Mouse (Mus musculus): Measurements from ENCODE around the gene Ptpn4. TPM values are rescaled to one million over a fixed set of nuclear protein-coding genes. Genes with fewer than 3 reads are reported as not detected.

Gene Ptpn4
- polyA plus RNA-seq, 1 experiment from 2014 or later, result 7.7 TPM

DNA sequence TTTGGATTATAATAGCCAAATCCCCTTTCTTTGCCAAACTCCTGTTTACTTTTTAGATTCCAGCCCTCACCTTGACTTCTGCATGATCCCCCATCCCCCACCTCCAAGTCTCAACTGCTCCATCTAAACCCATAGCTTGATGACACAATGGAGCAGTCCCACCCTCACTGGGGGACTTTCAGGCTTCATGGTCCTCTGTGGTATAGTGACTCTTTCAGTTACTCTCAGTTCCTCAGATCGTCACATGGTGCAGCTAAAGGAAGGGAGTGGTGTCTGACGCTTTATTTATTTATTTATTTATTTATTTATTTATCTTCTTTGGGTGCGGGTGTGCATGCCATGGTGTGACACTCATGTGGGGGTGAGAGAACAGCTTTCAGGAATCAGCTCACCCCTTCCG, 14.9 kb upstream of the Ptpn4 start:
- Histone ChIP-seq H3K4me3 (replicated peaks) (no peak overlapping the region), H3K4me1 (no peaks in the 10 kb centered on the region), H3K36me3 (no peaks in the 10 kb centered on the region), H3K9me3 (replicated peaks) (no peaks in the 10 kb centered on the region), H3K27ac (replicated peaks) (no peak overlapping the region), H3K27me3 (replicated peaks) (no peaks in the 10 kb centered on the region), H3K4me2 (no peak overlapping the region), H3K9ac (replicated peaks) (no peak overlapping the region)
- WGBS, result 93% methylated on average over 4 of the region's 4 CpGs
- ATAC-seq (ENCODE audit: low FRiP score), result no peak

DNA sequence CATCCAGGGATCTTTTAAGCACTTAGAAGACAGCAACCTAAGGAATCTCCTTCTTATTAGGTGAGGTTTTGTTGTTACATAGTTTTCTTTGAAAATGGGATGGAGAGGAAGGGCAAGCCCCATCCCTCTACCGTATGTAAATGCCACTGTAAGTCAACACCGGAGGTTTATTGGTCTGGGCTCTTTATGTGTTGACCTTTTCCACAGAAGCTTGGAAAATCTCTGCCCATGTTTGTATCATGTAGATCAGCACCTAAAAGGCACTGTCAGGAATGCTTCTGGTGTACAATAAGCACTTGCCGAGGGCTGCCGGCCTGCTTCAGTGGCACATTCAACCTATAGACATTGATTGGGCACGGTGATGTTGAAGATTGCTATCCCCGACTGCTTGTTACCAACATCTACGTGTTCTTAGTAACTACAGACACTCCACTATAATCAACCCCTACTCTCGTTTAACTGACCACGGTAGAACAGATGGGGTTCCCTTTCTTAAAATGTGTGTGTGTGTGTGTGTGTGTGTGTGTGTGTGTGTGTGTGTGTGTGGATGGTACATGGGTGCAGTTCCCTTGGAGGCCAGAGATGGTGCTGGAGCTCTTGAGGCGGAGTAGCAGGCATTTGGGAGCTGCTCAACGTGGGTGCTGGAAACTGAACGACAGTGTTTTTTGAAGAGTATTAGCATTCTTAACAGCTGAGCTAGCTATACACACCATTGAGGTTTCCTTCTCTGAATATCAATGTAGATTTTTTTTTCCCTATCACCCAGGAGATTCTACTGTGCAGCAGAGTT, 11.9 kb upstream of the Ptpn4 start:
- 95% methylated on average over 12 of the region's 12 CpGs for WGBS

DNA sequence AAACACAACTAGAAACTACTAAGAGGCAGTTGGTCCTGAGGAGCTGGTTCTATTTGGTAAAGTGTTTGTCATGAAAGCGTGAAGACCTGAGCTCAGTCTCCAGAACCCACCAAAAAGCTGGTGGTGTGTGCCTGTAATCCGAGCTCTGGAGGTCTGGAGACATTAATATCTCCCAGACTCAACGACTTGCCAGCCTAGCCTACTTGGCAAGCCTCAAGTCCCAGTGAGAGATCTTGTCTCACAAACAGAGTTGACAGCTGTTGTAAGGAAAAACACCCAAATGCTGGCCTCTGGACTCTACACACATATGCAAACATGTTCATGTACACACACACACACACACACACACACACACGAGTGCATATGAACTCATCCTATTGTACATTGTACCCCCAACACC, 7.9 kb upstream of the Ptpn4 start:
- Histone ChIP-seq H3K27ac (replicated peaks) (no peak overlapping the region), H3K4me3 (replicated peaks) (no peak overlapping the region), H3K4me2 (no peak overlapping the region), H3K36me3 (no peaks in the 10 kb centered on the region), H3K9ac (replicated peaks) (no peak overlapping the region), H3K27me3 (replicated peaks) (no peaks in the 10 kb centered on the region), H3K9me3 (replicated peaks) (no peaks in the 10 kb centered on the region), H3K4me1 (no peaks in the 10 kb centered on the region)
- no peak for ATAC-seq (ENCODE audit: low FRiP score)
- WGBS, result 79% methylated on average over 4 of the region's 4 CpGs

More for the DNA sequence above, 11.9 kb upstream of the Ptpn4 start:
- Histone ChIP-seq H3K4me3 (replicated peaks) (no peak overlapping the region), H3K36me3 (no peaks in the 10 kb centered on the region), H3K27me3 (replicated peaks) (no peaks in the 10 kb centered on the region), H3K4me2 (no peak overlapping the region), H3K4me1 (no peaks in the 10 kb centered on the region), H3K9ac (replicated peaks) (no peak overlapping the region), H3K27ac (replicated peaks) (no peak overlapping the region), H3K9me3 (replicated peaks) (no peaks in the 10 kb centered on the region)
- no peak for ATAC-seq (ENCODE audit: low FRiP score)

DNA sequence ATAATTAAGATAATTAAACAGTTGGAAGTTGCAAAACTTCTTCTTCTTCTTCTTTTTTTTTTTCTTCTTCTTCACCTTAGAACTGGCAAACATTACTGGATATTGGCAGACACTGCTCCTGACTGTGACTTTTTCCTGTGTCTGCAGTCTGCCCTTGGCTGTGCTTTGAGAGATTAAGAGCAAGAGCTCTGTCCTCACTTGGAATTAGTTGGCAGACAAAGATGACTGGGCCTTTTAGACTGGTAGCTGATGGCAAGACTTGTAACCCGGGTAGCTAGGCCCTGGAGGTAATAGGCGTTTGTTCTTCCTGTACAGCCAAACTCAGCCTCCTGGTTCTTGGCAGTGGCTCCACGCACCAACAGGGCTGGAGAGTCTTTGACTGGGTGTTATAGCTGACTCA, 5.7 kb upstream of the Ptpn4 start:
- H3K27me3 ChIP-seq (replicated peaks), result no peaks in the 10 kb centered on the region

DNA sequence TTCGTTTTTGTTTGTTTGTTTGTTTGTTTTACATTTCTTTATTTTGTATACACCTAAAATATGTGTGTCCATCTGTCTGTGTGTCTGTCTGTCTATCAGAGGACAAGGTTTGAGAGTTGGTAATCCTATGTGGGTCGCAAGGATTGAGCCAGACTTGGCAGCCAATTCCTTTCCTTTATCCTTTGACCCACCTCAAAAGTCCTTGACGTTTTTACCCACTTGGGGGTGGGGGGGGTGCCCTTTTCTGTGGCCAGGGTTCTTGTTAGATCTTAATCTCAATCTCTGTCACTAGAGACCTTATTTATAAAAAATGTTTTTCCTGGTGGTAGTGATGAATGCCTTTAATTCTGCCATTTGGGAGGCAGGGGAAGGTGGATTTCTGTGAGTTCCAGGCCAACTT, 828 bp upstream of the Ptpn4 start:
- no peak for ATAC-seq (ENCODE audit: low FRiP score)
- no peak overlapping the region for H3K27ac ChIP-seq (replicated peaks)
- 44% methylated on average over 3 of the region's 3 CpGs for WGBS
- no peaks in the 10 kb centered on the region for H3K36me3 ChIP-seq
- peak overlapping the region; percentile 66; the same call in 1 of the 2 replicates for H3K4me2 ChIP-seq
- no peak overlapping the region for H3K9ac ChIP-seq (replicated peaks)
- H3K27me3 ChIP-seq (replicated peaks), result no peaks in the 10 kb centered on the region
- H3K4me3 ChIP-seq (replicated peaks), result no peak overlapping the region
- peaks cover 20% of the 10 kb centered on the region for H3K4me1 ChIP-seq
- no peaks in the 10 kb centered on the region for H3K9me3 ChIP-seq (replicated peaks)

More for the DNA sequence above, 5.7 kb upstream of the Ptpn4 start:
- Histone ChIP-seq H3K9me3 (replicated peaks) (no peaks in the 10 kb centered on the region), H3K27ac (replicated peaks) (no peak overlapping the region), H3K4me1 (no peaks in the 10 kb centered on the region), H3K36me3 (no peaks in the 10 kb centered on the region), H3K4me3 (replicated peaks) (no peak overlapping the region), H3K9ac (replicated peaks) (no peak overlapping the region), H3K4me2 (no peak overlapping the region)
- WGBS, result 86% methylated on average over 3 of the region's 3 CpGs
- ATAC-seq (ENCODE audit: low FRiP score), result no peak

DNA sequence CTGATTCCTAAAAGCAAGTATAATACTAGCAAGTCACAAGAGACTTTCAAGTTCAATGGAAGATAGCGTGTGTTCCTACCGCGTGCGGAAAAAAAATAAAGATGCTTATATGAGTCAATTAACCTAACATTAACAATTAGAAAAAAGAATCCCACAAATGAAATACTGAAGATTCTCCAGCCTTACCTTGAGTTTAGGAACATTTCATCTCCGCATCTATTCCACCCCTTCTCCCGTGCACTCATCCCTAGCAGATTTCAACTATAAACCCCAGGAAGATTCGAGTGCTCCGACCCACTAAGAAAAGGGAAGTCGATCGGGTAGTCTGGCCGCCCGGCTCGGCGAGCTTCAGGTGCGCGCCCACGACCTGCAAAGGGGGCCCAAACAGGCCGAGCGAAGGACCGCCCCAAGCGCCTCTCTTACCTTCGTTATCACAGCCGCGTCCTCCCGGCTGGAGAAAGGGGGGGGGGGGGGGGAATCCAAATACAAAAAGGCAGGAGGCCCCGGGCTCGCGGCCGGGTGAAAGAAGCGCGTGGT, 866 bp downstream of the Ptpn4 start:
- ATAC-seq (ENCODE audit: low FRiP score), result no peak; the same call in 1 of the 2 replicates
- Histone ChIP-seq H3K4me2 (peak overlapping the region; percentile 66), H3K27me3 (replicated peaks) (no peaks in the 10 kb centered on the region), H3K27ac (replicated peaks) (peak overlapping the region; percentile 96), H3K36me3 (no peaks in the 10 kb centered on the region), H3K9me3 (replicated peaks) (no peaks in the 10 kb centered on the region), H3K4me3 (replicated peaks) (peak overlapping the region; percentile 86), H3K9ac (replicated peaks) (peak overlapping the region; percentile 82), H3K4me1 (peaks cover 20% of the 10 kb centered on the region)
- WGBS, result under 1% methylated on average over 30 of the region's 31 CpGs

DNA sequence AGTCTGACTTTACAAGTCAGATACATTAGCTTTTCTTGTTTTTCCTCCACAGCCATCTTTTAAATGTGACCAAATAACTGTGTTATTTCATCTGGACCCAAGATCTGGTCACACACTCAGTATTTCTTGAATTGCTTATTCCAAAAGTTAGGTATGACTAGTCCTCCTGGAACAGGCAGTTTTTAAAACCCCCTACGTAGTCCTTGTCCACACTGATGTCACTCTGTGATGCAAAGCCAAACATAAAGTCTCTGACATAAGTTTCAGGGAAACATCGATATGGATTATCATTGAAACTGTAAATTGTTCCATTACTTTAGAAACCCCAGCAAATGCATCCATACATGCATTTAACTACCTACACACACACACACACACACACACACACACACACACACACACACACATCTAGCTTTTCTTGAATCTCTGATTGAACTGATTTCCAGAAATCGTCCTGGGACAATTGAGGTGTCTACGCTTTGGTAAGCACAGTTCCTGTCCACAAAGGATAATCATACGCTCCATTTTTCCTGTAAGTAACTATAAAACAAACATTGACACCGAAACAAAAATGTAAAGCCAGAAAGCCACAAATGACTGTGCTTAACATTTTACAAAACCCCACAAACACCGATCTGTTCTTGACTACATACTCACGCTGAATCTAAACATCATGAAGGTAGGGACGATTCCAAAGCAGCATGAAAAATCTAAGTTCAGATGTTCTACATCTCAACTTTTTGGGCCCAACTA, 1.5 kb downstream of the Ptpn4 start:
- H3K27ac ChIP-seq (replicated peaks), result peak overlapping the region; percentile 96
- peaks cover 20% of the 10 kb centered on the region for H3K4me1 ChIP-seq
- WGBS, result 8% methylated on average over 9 of the region's 9 CpGs
- H3K9ac ChIP-seq (replicated peaks), result peak overlapping the region; percentile 82
- H3K27me3 ChIP-seq (replicated peaks), result no peaks in the 10 kb centered on the region
- ATAC-seq (ENCODE audit: low FRiP score), result no peak
- peak overlapping the region; percentile 86 for H3K4me3 ChIP-seq (replicated peaks)
- no peaks in the 10 kb centered on the region for H3K9me3 ChIP-seq (replicated peaks)
- peak overlapping the region; percentile 66 for H3K4me2 ChIP-seq
- no peaks in the 10 kb centered on the region for H3K36me3 ChIP-seq

DNA sequence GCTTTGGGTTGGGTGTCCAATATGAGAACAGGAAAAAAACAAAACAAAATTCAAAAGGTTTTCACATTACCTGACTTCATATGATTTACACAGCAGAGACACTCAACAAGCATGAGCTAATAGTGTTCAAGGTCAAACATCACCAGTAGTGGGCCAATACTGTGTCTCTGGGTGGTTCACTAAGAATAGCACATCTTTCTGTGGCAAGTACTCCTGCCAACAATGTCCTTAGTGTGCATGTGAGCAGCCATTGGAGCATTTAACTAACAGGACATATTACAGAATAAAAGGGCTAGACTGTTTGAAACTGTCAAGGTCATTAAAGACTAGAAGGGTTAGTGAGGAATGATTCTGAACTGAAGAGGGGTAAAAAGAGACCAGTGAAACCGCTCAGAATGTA, 9.3 kb downstream of the Ptpn4 start:
- no peak for ATAC-seq (ENCODE audit: low FRiP score)
- Histone ChIP-seq H3K9ac (replicated peaks) (no peak overlapping the region), H3K4me1 (no peaks in the 10 kb centered on the region; the same call in 1 of the 2 replicates), H3K36me3 (no peaks in the 10 kb centered on the region), H3K9me3 (replicated peaks) (no peaks in the 10 kb centered on the region), H3K27ac (replicated peaks) (no peak overlapping the region), H3K4me3 (replicated peaks) (no peak overlapping the region), H3K4me2 (no peak overlapping the region), H3K27me3 (replicated peaks) (no peaks in the 10 kb centered on the region)
- 80% methylated on average over 1 of the region's 1 CpGs for WGBS

DNA sequence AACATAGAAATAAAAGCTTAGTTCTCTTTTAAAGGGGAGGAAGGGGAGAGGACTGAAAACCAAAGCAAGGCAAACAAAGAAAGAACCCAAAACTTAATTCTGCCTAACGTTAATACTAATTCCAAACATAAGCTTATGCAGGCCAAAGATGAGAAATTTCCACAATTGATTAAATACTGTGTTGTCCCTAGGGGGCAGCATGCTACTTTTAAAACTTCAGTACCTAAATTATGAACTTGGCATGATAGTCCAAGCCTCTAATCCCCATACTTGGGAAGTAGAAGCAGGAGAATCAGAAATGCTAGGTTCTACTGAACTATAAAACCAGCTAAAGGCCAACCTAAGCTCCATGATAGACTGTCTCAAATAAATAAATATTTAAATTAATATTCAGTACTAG, 18.7 kb downstream of the Ptpn4 start:
- Histone ChIP-seq H3K4me3 (replicated peaks) (no peak overlapping the region), H3K36me3 (no peaks in the 10 kb centered on the region), H3K27ac (replicated peaks) (no peak overlapping the region), H3K27me3 (replicated peaks) (no peaks in the 10 kb centered on the region), H3K4me1 (no peaks in the 10 kb centered on the region), H3K9ac (replicated peaks) (no peak overlapping the region), H3K9me3 (replicated peaks) (no peaks in the 10 kb centered on the region), H3K4me2 (no peak overlapping the region)
- ATAC-seq (ENCODE audit: low FRiP score), result no peak
- 77% methylated on average over 1 of the region's 1 CpGs for WGBS

DNA sequence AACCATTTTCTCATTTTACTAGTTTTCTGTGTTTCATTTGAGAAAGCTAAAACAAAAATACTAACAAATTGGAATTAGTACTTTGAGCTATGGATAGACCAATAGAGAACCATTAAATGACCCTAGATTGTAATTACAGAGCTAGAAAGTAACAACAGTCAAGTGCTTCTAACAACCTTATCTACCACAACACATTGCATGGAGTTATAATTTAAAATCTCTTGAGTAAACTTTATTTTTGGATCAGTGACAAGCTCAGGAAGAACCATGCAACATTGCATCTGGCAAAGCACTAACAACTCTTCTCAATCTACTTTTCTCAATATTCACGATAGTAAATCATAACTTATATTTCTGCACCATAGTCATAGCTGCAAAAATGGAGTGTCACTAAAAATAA, 29.7 kb downstream of the Ptpn4 start:
- 90% methylated on average over 1 of the region's 1 CpGs for WGBS

DNA sequence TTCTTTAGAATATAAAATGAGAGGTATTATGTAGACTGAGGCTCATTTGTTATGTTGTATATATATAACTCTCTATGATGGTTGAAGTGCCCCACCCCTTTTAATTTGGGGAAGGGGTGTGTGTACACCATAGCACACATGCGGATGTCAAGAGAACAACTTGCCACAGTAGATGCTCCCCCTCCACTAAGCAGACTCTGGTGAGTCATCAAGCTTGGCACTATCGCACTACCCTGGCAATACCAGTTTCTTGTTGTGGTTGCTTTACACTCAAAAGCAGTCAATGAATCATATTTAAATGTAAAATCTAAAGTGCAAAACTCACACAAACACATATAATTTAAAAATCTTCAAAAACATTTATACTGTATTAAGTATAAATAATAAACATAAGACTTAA, 31.4 kb downstream of the Ptpn4 start:
- H3K4me3 ChIP-seq (replicated peaks), result no peak overlapping the region

More for the DNA sequence above, 29.7 kb downstream of the Ptpn4 start:
- no peaks in the 10 kb centered on the region for H3K9me3 ChIP-seq (replicated peaks)
- no peak for ATAC-seq (ENCODE audit: low FRiP score)
- H3K27me3 ChIP-seq (replicated peaks), result no peaks in the 10 kb centered on the region
- no peak overlapping the region for H3K9ac ChIP-seq (replicated peaks)
- no peak overlapping the region for H3K4me3 ChIP-seq (replicated peaks)
- no peak overlapping the region for H3K4me2 ChIP-seq
- no peaks in the 10 kb centered on the region for H3K36me3 ChIP-seq
- no peaks in the 10 kb centered on the region for H3K4me1 ChIP-seq
- H3K27ac ChIP-seq (replicated peaks), result no peak overlapping the region

DNA sequence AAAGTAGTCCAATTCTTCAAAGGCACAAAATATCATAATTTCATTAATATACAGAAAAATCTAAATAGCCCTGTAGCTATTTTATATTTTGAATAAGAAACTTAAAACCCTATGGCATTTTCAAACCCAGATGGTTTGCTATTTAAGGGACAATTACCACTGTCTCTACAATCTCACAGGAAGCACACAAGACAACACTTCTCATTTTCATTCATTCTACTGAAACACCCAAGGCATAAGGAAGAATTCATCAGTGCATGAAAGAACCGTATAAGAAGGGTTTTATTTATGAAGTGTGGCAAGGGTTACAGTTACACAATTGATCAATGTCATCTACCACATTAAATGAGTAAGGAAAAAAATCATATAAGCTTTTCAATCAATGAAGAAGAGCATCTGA, 32.8 kb downstream of the Ptpn4 start:
- Histone ChIP-seq H3K36me3 (no peaks in the 10 kb centered on the region), H3K27me3 (replicated peaks) (no peaks in the 10 kb centered on the region), H3K9ac (replicated peaks) (no peak overlapping the region), H3K4me1 (no peaks in the 10 kb centered on the region), H3K9me3 (replicated peaks) (no peaks in the 10 kb centered on the region), H3K27ac (replicated peaks) (no peak overlapping the region), H3K4me2 (no peak overlapping the region), H3K4me3 (replicated peaks) (no peak overlapping the region)
- ATAC-seq (ENCODE audit: low FRiP score), result no peak
- WGBS, result 10% methylated on average over 1 of the region's 1 CpGs

More for the DNA sequence above, 31.4 kb downstream of the Ptpn4 start:
- no peaks in the 10 kb centered on the region for H3K36me3 ChIP-seq
- WGBS, result 85% methylated on average over 2 of the region's 2 CpGs
- H3K4me1 ChIP-seq, result no peaks in the 10 kb centered on the region
- H3K27ac ChIP-seq (replicated peaks), result no peak overlapping the region
- H3K4me2 ChIP-seq, result no peak overlapping the region
- no peaks in the 10 kb centered on the region for H3K27me3 ChIP-seq (replicated peaks)
- no peak for ATAC-seq (ENCODE audit: low FRiP score)
- no peak overlapping the region for H3K9ac ChIP-seq (replicated peaks)
- H3K9me3 ChIP-seq (replicated peaks), result no peaks in the 10 kb centered on the region
